27 mouse cellular contexts compared by ENCODE assay signal in genomic region chr9:62025056-62025455, GRCm38 (mm10). TPM values are rescaled to one million over a fixed set of nuclear protein-coding genes. Genes with fewer than 3 reads are reported as not detected.
A peak's percentile ranks its signal among the peaks of the same experiment; 100 is the strongest.
DNase-seq lines count a peak whose midpoint lies in the region; ATAC-seq and TF ChIP-seq lines count a peak whose summit lies in the region.
"Had no signal": no experiment of that assay in that cellular context is flagged by ENCODE, and none has a peak within 500 bp of the region (broad histone marks: within the 10 kb centered on the region; RNA-seq: fewer than 3 reads in every experiment).

No protein-coding gene starts in this region.

- peak; percentile 74 for DNase-seq in kidney, adult 11 months
- DNase-seq in kidney, adult 9 months: peak; percentile 82
- DNase-seq in kidney, postnatal 14 days: peak; percentile 62
- DNase-seq in stomach, postnatal 0 days (ENCODE audit: low spot score): no peak
- DNase-seq in gastrocnemius, postnatal 25 days: no peak
- DNase-seq in layer of hippocampus, postnatal 14 days (ENCODE audit: low spot score in 2 of 2): no peak
- DNase-seq: adrenal gland, postnatal 10 days; cerebellum, adult 8-10 months; cerebellum, postnatal 25 days; gastrocnemius, postnatal 36 days; heart, adult 2 months; lung, postnatal 4 days; midbrain, embryonic 14.5 days; thymus, adult 18-20 months; thymus, postnatal 36 days had no signal

- no peak overlapping the region for H3K4me2 ChIP-seq in kidney, embryonic 14.5 days (replicated peaks; ENCODE audit: low read depth, low read length)
- peak overlapping the region; percentile 71 for H3K4me2 ChIP-seq in stomach, postnatal 0 days (replicated peaks; ENCODE audit: low read depth)
- H3K4me2 ChIP-seq: embryonic facial prominence, embryonic 15.5 days; forebrain, embryonic 12.5 days; heart, embryonic 12.5 days; hindbrain, embryonic 14.5 days; limb, embryonic 13.5 days; liver, embryonic 11.5 days; lung, embryonic 15.5 days had no signal

- TF ChIP-seq CTCF in stomach, postnatal 0 days (IDR thresholded peaks at IDR 0.05; ENCODE audit: low read depth): no peak

- no peak for ATAC-seq in kidney, embryonic 14.5 days (ENCODE audit: low FRiP score, low TSS enrichment)
- no peak for ATAC-seq in stomach, postnatal 0 days (ENCODE audit: low FRiP score, low TSS enrichment)

- H3K4me3 ChIP-seq in kidney, embryonic 14.5 days (ENCODE audit: low read length): no peak overlapping the region
- peak overlapping the region; percentile 18 for H3K4me3 ChIP-seq in stomach, postnatal 0 days (ENCODE audit: low read depth, low read length)
- H3K4me3 ChIP-seq: embryonic facial prominence, embryonic 10.5 days; embryonic facial prominence, embryonic 15.5 days; forebrain, embryonic 12.5 days; heart, adult 2 months; heart, embryonic 12.5 days; left cerebral cortex, adult 2 months; limb, embryonic 13.5 days; lung, embryonic 15.5 days; megakaryocyte, embryonic 14.5 days had no signal

- H3K27me3 ChIP-seq in kidney, embryonic 14.5 days (ENCODE audit: control insufficient read depth, insufficient read depth, low read length): peaks cover 9% of the 10 kb centered on the region; the same call in 1 of the 2 replicates
- no peaks in the 10 kb centered on the region for H3K27me3 ChIP-seq in stomach, postnatal 0 days (ENCODE audit: control insufficient read depth, insufficient read depth, low read length)

- H3K9ac ChIP-seq in kidney, embryonic 14.5 days (ENCODE audit: low read depth, low read length): no peak overlapping the region
- H3K9ac ChIP-seq in stomach, postnatal 0 days (ENCODE audit: low read length): 0 out of 2 replicates have a peak overlapping the region, but pooled peaks have one; percentile 35
- H3K9ac ChIP-seq: embryonic facial prominence, embryonic 15.5 days; forebrain, embryonic 12.5 days; heart, embryonic 12.5 days; hindbrain, embryonic 14.5 days; limb, embryonic 13.5 days; lung, embryonic 15.5 days had no signal

- H3K9me3 ChIP-seq in kidney, embryonic 14.5 days (ENCODE audit: control insufficient read depth, low read length): no peaks in the 10 kb centered on the region
- H3K9me3 ChIP-seq in stomach, postnatal 0 days (ENCODE audit: control insufficient read depth, low read length): no peaks in the 10 kb centered on the region
- H3K9me3 ChIP-seq: embryonic facial prominence, embryonic 10.5 days; embryonic facial prominence, embryonic 15.5 days; forebrain, embryonic 12.5 days; G1E; heart, embryonic 12.5 days; limb, embryonic 13.5 days; lung, embryonic 15.5 days had no signal

- WGBS in kidney, embryonic 14.5 days: 46% methylated on average over 5 of the region's 5 CpGs
- WGBS in stomach, postnatal 0 days: 38% methylated on average over 5 of the region's 5 CpGs

- H3K4me1 ChIP-seq in kidney, embryonic 14.5 days (ENCODE audit: control insufficient read depth, insufficient read depth, low read length): 0 out of 2 replicates have a peak, but pooled peaks cover 7% of the 10 kb centered on the region
- H3K4me1 ChIP-seq in stomach, postnatal 0 days (replicated peaks; ENCODE audit: control insufficient read depth, insufficient read depth): peaks cover 6% of the 10 kb centered on the region; the same call in 1 of the 2 replicates

- no peak overlapping the region for H3K27ac ChIP-seq in kidney, embryonic 14.5 days (ENCODE audit: low read depth, low read length)
- H3K27ac ChIP-seq in stomach, postnatal 0 days (replicated peaks): peak overlapping the region; percentile 49; the same call in 1 of the 2 replicates
- H3K27ac ChIP-seq: embryonic facial prominence, embryonic 10.5 days; embryonic facial prominence, embryonic 15.5 days; forebrain, embryonic 12.5 days; heart, adult 2 months; hindbrain, embryonic 14.5 days; left cerebral cortex, adult 2 months; limb, embryonic 13.5 days; lung, embryonic 15.5 days had no signal

- H3K36me3 ChIP-seq in kidney, embryonic 14.5 days (ENCODE audit: control insufficient read depth, insufficient read depth, low read length): no peaks in the 10 kb centered on the region
- no peaks in the 10 kb centered on the region for H3K36me3 ChIP-seq in stomach, postnatal 0 days (ENCODE audit: control insufficient read depth, insufficient read depth, low read length)
- H3K36me3 ChIP-seq: embryonic facial prominence, embryonic 10.5 days; embryonic facial prominence, embryonic 15.5 days; forebrain, embryonic 12.5 days; G1E; heart, embryonic 12.5 days; limb, embryonic 13.5 days; lung, embryonic 15.5 days had no signal

- no peak for TF ChIP-seq EP300 in stomach, postnatal 0 days (optimal IDR thresholded peaks at IDR 0.05)

RNA-seq across cellular contexts. Expression of gene Paqr5, which starts 1.6 kb away (rescaled TPM):
- 11.0 and 17.0 TPM in 2 replicates for polyA plus RNA-seq in kidney, embryonic 14.5 days (2014; fragmentation: Nextera tagmentation; extraction: Ambion mirVana)
- polyA plus RNA-seq in stomach, postnatal 0 days (2015; fragmentation: Nextera tagmentation; extraction: Ambion mirVana): 92.5 and 97.2 TPM in 2 replicates
- not detected for total RNA-seq in gastrocnemius, postnatal 25 days (2021)
- 1 to 10 TPM; 2.0 to 3.8 TPM for total RNA-seq in layer of hippocampus, postnatal 14 days (2021)
- total RNA-seq: gastrocnemius, postnatal 36 days; heart, adult 2 months had no signal
- polyA plus RNA-seq: G1E had no signal

Comparison
In these comparisons a context has a peak if more than half of its experiments do, and no peak if none do; other contexts are left out.
1. DNase-seq: peak in kidney, adult 11 months (single experiment), kidney, adult 9 months (single experiment) and kidney, postnatal 14 days (single experiment); none in stomach, postnatal 0 days (single experiment), gastrocnemius, postnatal 25 days (single experiment) and layer of hippocampus, postnatal 14 days (0 of 2).